Mouse (Mus musculus) forelimb bud, embryonic 11.5 days (tissue): ENCODE data around the gene Rapgef2.

Source experiments
- DNase-seq: peaks from one replicate; pipeline ENCODE4 v3.0.0-alpha.2; 2012; ENCODE audit warnings: low read depth, low spot score

Gene Rapgef2

GRCm38 (mm10) chr3:79203821-79204220 is 82.5 kb downstream of the Rapgef2 start:
- DNase-seq: no peak

GRCm38 (mm10) chr3:79203178-79203577 is 83.1 kb downstream of the Rapgef2 start:
- DNase-seq: no peak

- peak; percentile 75 for DNase-seq
Observed at GRCm38 (mm10) chr3:79202275-79203153, 83.8 kb downstream of the Rapgef2 start.

- DNase-seq: no peak
Observed at GRCm38 (mm10) chr3:79196708-79197437, 89.4 kb downstream of the Rapgef2 start.

GRCm38 (mm10) chr3:79195280-79195679 is 91.0 kb downstream of the Rapgef2 start:
- DNase-seq: no peak

- DNase-seq: no peak
Observed at GRCm38 (mm10) chr3:79194111-79194793, 92.1 kb downstream of the Rapgef2 start.

- no peak for DNase-seq
Observed at GRCm38 (mm10) chr3:79193001-79193400, 93.3 kb downstream of the Rapgef2 start.

GRCm38 (mm10) chr3:79191981-79192380 is 94.3 kb downstream of the Rapgef2 start:
- no peak for DNase-seq

- DNase-seq: no peak
Observed at GRCm38 (mm10) chr3:79191471-79191870, 94.8 kb downstream of the Rapgef2 start.

GRCm38 (mm10) chr3:79190377-79190776 is 95.9 kb downstream of the Rapgef2 start:
- no peak for DNase-seq

- no peak for DNase-seq
Observed at GRCm38 (mm10) chr3:79187912-79188311, 98.4 kb downstream of the Rapgef2 start.

GRCm38 (mm10) chr3:79182290-79182689 is 104.0 kb downstream of the Rapgef2 start:
- DNase-seq: no peak

- no peak for DNase-seq
Observed at GRCm38 (mm10) chr3:79181248-79181991, 104.9 kb downstream of the Rapgef2 start.

- peak; percentile 41 for DNase-seq
Observed at GRCm38 (mm10) chr3:79180086-79180485, 106.2 kb downstream of the Rapgef2 start.

- no peak for DNase-seq
Observed at GRCm38 (mm10) chr3:79179499-79180053, 106.7 kb downstream of the Rapgef2 start.

GRCm38 (mm10) chr3:79178708-79179107 is 107.6 kb downstream of the Rapgef2 start:
- no peak for DNase-seq

- DNase-seq: no peak
Observed at GRCm38 (mm10) chr3:79178070-79178469, 108.2 kb downstream of the Rapgef2 start.

- DNase-seq: no peak
Observed at GRCm38 (mm10) chr3:79177136-79177870, 109.0 kb downstream of the Rapgef2 start.

GRCm38 (mm10) chr3:79174168-79174567 is 112.1 kb downstream of the Rapgef2 start:
- DNase-seq: no peak

GRCm38 (mm10) chr3:79173291-79173690 is 113.0 kb downstream of the Rapgef2 start:
- DNase-seq: no peak
